Mouse (Mus musculus) gastrocnemius, postnatal 4 days (tissue): ENCODE results near the gene Tubal3. TPM values are rescaled to one million over a fixed set of nuclear protein-coding genes. Genes with fewer than 3 reads are reported as not detected.
"Not testable (repeated sequence)": the region's sequence is repeated elsewhere in the genome, so short reads cannot be mapped to it uniquely, and the experiment has no call there.

ENCODE experiments used
- DNase-seq, 2 experiments: peaks; one replicate each; pipeline ENCODE4 v3.0.0; 2021 to 2022; ENCODE audit warnings: low spot score in 2 of 2, mixed read lengths in 2 of 2
- long read RNA-seq, 2 experiments: library from polyadenylated mRNA; stranded (forward); transcript quantifications; one replicate each; pipeline ENCODE4 v2.0.0; 2021
- total RNA-seq, 2 experiments: library from RNA; stranded (reverse); gene quantifications; 2 replicates each; pipeline ENCODE4 v1.2.3; 2021

The Tubal3 gene
- total RNA-seq, result not detected
- long read RNA-seq, experiment 1, result 0 reads
- long read RNA-seq, experiment 2, result 0 reads

- DNase-seq, result peak; percentile 80 to 87
Observed at GRCm38 (mm10) chr13:3917571-3918311, at the start of gene Tubal3, which contains the start of gene Net1. Gene Tubal3, plus strand, starts transcription at chr13:3918274. Gene Net1, minus strand, starts transcription at chr13:3918220.

- no peak for DNase-seq
Observed at GRCm38 (mm10) chr13:3869901-3870300, 48.2 kb upstream of the Tubal3 start.

GRCm38 (mm10) chr13:3872832-3873231 is 45.2 kb upstream of the Tubal3 start:
- no peak for DNase-seq

- peak in 1 of 2 experiments; percentile 24 for DNase-seq
Observed at GRCm38 (mm10) chr13:3876448-3876847, 41.6 kb upstream of the Tubal3 start.

GRCm38 (mm10) chr13:3877185-3877584 is 40.9 kb upstream of the Tubal3 start:
- no peak for DNase-seq

GRCm38 (mm10) chr13:3877679-3878220 is 40.3 kb upstream of the Tubal3 start:
- DNase-seq, result no peak

GRCm38 (mm10) chr13:3886663-3887062 is 31.4 kb upstream of the Tubal3 start:
- no peak for DNase-seq

- DNase-seq, result no peak
Observed at GRCm38 (mm10) chr13:3889111-3889510, 29.0 kb upstream of the Tubal3 start.

- DNase-seq, result no peak
Observed at GRCm38 (mm10) chr13:3890061-3890460, 28.0 kb upstream of the Tubal3 start.

GRCm38 (mm10) chr13:3891479-3892087 is 26.5 kb upstream of the Tubal3 start:
- DNase-seq, result no peak

GRCm38 (mm10) chr13:3892601-3893000 is 25.5 kb upstream of the Tubal3 start:
- DNase-seq, result no peak

- DNase-seq, result peak; percentile 73 to 88
Observed at GRCm38 (mm10) chr13:3893126-3893734, 24.8 kb upstream of the Tubal3 start.

GRCm38 (mm10) chr13:3894549-3894948 is 23.5 kb upstream of the Tubal3 start:
- DNase-seq, result no peak

GRCm38 (mm10) chr13:3895397-3895980 is 22.6 kb upstream of the Tubal3 start:
- DNase-seq, result no peak

GRCm38 (mm10) chr13:3896032-3896431 is 22.0 kb upstream of the Tubal3 start:
- no peak for DNase-seq

GRCm38 (mm10) chr13:3896913-3897312 is 21.2 kb upstream of the Tubal3 start:
- peak in 1 of 2 experiments; percentile 56 for DNase-seq

GRCm38 (mm10) chr13:3898202-3898601 is 19.9 kb upstream of the Tubal3 start:
- DNase-seq, result not testable (repeated sequence)

GRCm38 (mm10) chr13:3899301-3899700 is 18.8 kb upstream of the Tubal3 start:
- no peak for DNase-seq

- no peak for DNase-seq
Observed at GRCm38 (mm10) chr13:3907151-3907696, 10.8 kb upstream of the Tubal3 start.

GRCm38 (mm10) chr13:3908262-3908661 is 9.8 kb upstream of the Tubal3 start:
- no peak for DNase-seq

- DNase-seq, result no peak
Observed at GRCm38 (mm10) chr13:3910356-3910755, 7.7 kb upstream of the Tubal3 start.
